Mouse (Mus musculus): ENCODE measurements around the gene Klhl30. TPM values are rescaled to one million over a fixed set of nuclear protein-coding genes. Genes with fewer than 3 reads are reported as not detected.

Klhl30 gene
- not detected for polyA plus RNA-seq (2017; shearing (Covaris generic))

DNA sequence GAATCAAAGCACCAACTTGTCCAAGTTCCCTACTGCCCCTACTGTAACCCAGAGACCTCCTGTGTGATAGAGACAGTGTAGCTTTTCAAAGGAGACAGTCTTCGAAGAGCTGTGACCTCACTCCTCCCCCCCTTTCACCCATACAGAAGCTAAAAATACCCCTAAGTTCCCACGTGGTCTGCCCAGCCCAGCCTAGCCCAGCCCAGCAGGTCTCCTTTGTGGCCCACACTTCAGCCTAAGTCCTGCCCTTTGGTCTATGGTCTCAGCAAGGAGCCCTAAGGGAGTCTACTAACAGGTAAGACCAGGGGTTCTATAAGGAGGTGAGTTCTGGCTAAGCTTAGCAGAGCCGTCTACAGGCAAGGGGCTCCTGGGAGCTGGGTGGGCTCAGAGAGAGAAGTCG, at the start of gene Klhl30:
Gene Klhl30, plus strand, starts transcription at position 176 of the 400 bp plus-strand sequence.

GRCm38 (mm10) chr1:91321760-91322438, 28.9 kb upstream of the Klhl30 start, which contains the start of gene Espnl:
Gene Espnl (plus strand): TSS chr1:91322075.

GRCm38 (mm10) chr1:91366215-91367108, 15.6 kb downstream of the Klhl30 start, which contains the start of gene Erfe:
Gene Erfe (plus strand): TSS chr1:91366430.

DNA sequence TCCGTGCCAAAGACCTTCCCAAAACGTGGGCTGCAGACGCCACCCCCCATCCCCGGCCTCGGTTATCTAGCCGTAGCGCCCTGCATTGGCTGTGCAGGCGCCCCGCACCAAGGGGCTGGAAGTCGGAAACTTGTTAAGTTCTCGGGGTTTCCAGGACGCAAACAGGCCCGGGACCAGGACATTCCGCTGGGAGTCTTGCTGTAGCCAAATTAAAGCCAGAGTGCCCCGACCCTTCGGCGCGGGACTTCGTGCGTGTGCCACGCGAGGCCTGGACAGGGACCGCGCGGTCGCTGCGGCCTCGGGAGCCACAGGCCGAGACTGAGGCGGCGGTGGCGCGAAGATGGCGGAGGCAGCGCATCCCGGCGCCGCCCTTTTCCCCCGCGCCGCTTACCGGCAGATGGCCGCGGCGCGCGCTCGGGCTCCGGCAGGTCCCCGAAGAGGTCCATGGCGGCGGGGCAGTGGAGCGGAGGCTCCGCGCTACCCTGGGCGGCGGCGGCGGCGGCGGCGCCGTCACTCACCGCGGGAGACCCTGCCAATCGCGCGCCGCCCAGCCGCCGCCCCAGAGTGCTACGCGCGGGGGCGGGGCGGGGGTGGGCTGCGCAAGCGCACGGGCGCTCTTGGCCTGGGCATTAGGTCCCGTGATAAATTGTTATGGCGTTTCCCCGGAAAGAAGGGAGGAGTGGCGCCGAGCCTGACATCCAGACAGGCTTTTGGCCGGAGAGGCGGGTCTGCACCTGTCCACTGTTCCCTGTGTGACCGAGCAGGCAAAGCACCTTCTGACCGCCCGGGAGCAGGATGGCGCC, 47.6 kb downstream of the Klhl30 start, which contains the start of gene Ilkap:
Gene Ilkap, minus strand, starts transcription at position 556 of the 803 bp plus-strand sequence.

Other genes with a start within 250 kb of the Klhl30 start
- gene Rbm44, start 205.9 kb upstream of the Klhl30 start, polyA plus RNA-seq (2017; shearing (Covaris generic)), result 0.26 TPM
- 35.9 TPM for gene Ramp1, start 171.2 kb upstream of the Klhl30 start, polyA plus RNA-seq (2017; shearing (Covaris generic))
- 51.0 TPM for gene Ube2f, start 100.7 kb upstream of the Klhl30 start, polyA plus RNA-seq (2017; shearing (Covaris generic))
- 16.2 TPM for gene Scly, start 52.7 kb upstream of the Klhl30 start, polyA plus RNA-seq (2017; shearing (Covaris generic))
- not detected for gene Espnl, start 28.9 kb upstream of the Klhl30 start, polyA plus RNA-seq (2017; shearing (Covaris generic))
- gene Erfe, start 15.4 kb downstream of the Klhl30 start, polyA plus RNA-seq (2017; shearing (Covaris generic)), result not detected
- gene Ilkap, start 47.8 kb downstream of the Klhl30 start, polyA plus RNA-seq (2017; shearing (Covaris generic)), result 125 TPM
- gene Hes6, start 63.0 kb downstream of the Klhl30 start, polyA plus RNA-seq (2017; shearing (Covaris generic)), result 42.5 TPM
- gene Per2, start 108.3 kb downstream of the Klhl30 start, polyA plus RNA-seq (2017; shearing (Covaris generic)), result 8.5 TPM
- gene Traf3ip1, start 143.6 kb downstream of the Klhl30 start, polyA plus RNA-seq (2017; shearing (Covaris generic)), result 4.4 TPM
- gene Asb1, start 189.5 kb downstream of the Klhl30 start, polyA plus RNA-seq (2017; shearing (Covaris generic)), result 6.9 TPM